Mouse (Mus musculus) neural tube, embryonic 12.5 days (tissue): ENCODE results near the gene Itpr1. TPM values are rescaled to one million over a fixed set of nuclear protein-coding genes. Genes with fewer than 3 reads are reported as not detected.

Experiments used
- ATAC-seq: fragments of 200-750 bp; cut with Nextera tagmentation; 2 replicates; pipeline ENCODE4 v1.8.0; 2017; ENCODE audit warnings: low read depth, mild to moderate bottlenecking, moderate TSS enrichment, moderate library complexity; ENCODE audit not compliant: low FRiP score
- H3K27ac ChIP-seq: fragments of 300-500 bp; sonication (generic); 2 replicates; pipeline ENCODE4 v1.5.1; 2016
- H3K27me3 ChIP-seq: fragments of 300-500 bp; sonication (generic); replicated peaks from 2 replicates; pipeline ENCODE4 v1.6.1; 2016; ENCODE audit warnings: mild to moderate bottlenecking
- H3K36me3 ChIP-seq: fragments of 300-500 bp; sonication (generic); 2 replicates; pipeline ENCODE4 v1.6.1; 2016; ENCODE audit warnings: mild to moderate bottlenecking
- H3K4me1 ChIP-seq: fragments of 300-500 bp; sonication (generic); 2 replicates; pipeline ENCODE4 v1.6.1; 2016
- H3K4me2 ChIP-seq: fragments of 300-500 bp; sonication (generic); replicated peaks from 2 replicates; pipeline ENCODE4 v1.6.1; 2016; ENCODE audit warnings: mild to moderate bottlenecking
- H3K4me3 ChIP-seq: fragments of 300-500 bp; sonication (generic); 2 replicates; pipeline ENCODE4 v1.5.1; 2016
- H3K9ac ChIP-seq: fragments of 300-500 bp; sonication (generic); 2 replicates; pipeline ENCODE4 v1.6.1; 2016; ENCODE audit warnings: mild to moderate bottlenecking
- H3K9me3 ChIP-seq: fragments of 300-500 bp; sonication (generic); 2 replicates; pipeline ENCODE4 v1.6.1; 2016; ENCODE audit warnings: mild to moderate bottlenecking
- WGBS: fragments of 180-500 bp; shearing (Covaris S2); methylation state at CpG from one replicate; pipeline ENCODE4 v1.1.7; 2016; 5-methylcytosine and 5-hydroxymethylcytosine counted together
- polyA plus RNA-seq: library from polyadenylated mRNA; unstranded; fragments of >200 nt; fragmentation: Nextera tagmentation; extraction: Ambion mirVana; gene quantifications from 2 replicates; pipeline ENCODE4 v1.2.1, GENCODE M21; 2016

The Itpr1 gene
- polyA plus RNA-seq, 1 experiment from 2014 or later = 6.9 TPM

DNA sequence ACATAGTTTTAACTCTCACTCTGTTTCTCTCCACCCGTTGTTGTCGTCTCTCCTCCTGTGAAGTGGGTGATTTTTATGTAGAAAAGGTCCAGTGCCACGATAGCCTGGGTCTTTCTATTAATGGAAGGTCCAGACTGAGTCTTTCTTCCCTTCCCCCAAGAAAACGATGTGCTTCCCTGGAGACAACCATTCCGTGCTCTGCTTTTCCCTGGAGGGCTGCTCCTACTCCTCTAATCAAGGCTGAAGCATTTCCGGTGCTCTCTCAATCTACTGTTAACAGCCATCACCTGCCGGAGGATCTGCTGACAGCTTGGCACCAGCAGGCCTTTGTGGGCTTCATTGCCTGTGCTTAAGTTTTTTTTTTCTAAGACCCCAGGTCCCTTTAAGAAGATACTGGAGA, 60.6 kb downstream of the Itpr1 start:
- no peaks in the 10 kb centered on the region; the same call in 1 of the 2 replicates for H3K4me1 ChIP-seq
- H3K4me3 ChIP-seq = no peak overlapping the region

DNA sequence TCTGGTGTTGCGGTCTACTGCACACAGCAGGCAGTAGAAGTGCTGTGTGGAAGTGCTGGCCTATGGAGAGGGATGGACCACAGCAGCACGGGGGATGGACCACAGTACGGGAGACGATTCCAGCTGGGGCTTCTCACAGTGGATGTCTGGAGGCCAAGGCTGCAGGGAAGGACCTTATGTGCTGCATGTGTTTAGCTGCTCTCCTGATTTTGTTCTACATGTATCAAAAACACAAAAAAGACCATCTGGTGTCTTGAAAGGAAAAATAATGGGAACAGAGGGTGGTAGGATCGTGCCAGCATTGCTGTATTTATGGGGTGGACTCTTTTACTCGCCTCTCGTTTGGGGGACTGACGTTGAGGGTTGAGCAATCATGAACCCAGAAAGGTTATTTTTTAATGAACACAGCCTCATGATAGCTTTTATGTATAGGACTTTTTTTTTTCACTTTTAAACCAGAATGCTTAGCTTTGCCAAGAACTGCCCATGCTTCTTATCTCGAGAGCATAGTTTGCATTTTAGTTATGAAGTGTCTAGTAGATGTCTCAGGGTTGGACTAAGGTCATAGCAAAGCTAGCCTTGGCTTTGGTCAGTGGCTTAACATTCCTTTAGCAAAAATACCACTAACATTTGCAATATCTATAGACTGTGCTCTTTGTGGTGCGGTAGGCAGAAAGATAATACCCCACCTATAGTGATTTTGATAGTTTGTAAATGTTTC, 61.6 kb downstream of the Itpr1 start:
- WGBS = 67% methylated on average over 10 of the region's 10 CpGs
- ATAC-seq = no peak
- H3K9ac ChIP-seq = no peak overlapping the region
- H3K9me3 ChIP-seq = no peaks in the 10 kb centered on the region
- H3K4me1 ChIP-seq = no peaks in the 10 kb centered on the region; the same call in 1 of the 2 replicates
- no peak overlapping the region for H3K27ac ChIP-seq
- no peaks in the 10 kb centered on the region for H3K27me3 ChIP-seq
- H3K4me2 ChIP-seq = no peak overlapping the region
- no peak overlapping the region for H3K4me3 ChIP-seq
- H3K36me3 ChIP-seq = no peaks in the 10 kb centered on the region

More for the DNA sequence above, 60.6 kb downstream of the Itpr1 start:
- Histone ChIP-seq H3K9ac (no peak overlapping the region), H3K27ac (no peak overlapping the region), H3K4me2 (no peak overlapping the region), H3K27me3 (no peaks in the 10 kb centered on the region), H3K36me3 (no peaks in the 10 kb centered on the region), H3K9me3 (no peaks in the 10 kb centered on the region)
- WGBS = 80% methylated on average over 7 of the region's 7 CpGs
- no peak for ATAC-seq

DNA sequence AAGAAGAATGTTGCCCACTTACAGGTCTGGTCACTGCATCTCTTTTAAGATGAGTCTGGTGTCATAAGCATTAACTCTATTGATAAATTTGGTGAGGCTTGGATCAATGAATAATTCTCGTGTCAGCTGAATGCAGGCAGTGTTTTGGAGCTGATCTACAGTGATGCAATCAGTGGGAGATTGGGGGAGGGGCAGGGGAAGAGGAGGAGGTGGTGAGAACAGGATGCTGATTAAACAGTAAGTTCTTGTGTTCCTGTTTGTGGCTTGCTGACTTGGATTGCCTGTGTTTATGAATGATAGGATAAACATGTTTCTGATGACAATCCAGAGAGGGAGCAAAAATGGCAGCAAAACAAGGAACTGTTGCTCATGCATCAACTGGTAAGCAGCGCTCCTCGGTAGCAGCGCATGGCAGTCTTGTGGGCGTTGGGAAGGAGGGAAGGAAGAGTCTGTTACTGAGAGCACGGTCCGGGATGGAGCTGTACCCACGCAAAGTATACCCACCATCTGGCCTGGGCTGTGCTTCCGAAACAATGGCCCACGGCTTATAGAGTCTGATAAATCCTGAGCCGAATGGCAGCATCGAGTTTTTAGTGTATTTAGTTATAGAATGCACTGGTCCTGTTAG, 64.1 kb downstream of the Itpr1 start:
- Histone ChIP-seq H3K27me3 (no peaks in the 10 kb centered on the region), H3K9ac (no peak overlapping the region), H3K36me3 (no peaks in the 10 kb centered on the region), H3K4me3 (no peak overlapping the region), H3K9me3 (no peaks in the 10 kb centered on the region), H3K4me1 (no peaks in the 10 kb centered on the region; the same call in 1 of the 2 replicates), H3K27ac (no peak overlapping the region), H3K4me2 (no peak overlapping the region)
- ATAC-seq = no peak
- 86% methylated on average over 12 of the region's 12 CpGs for WGBS

DNA sequence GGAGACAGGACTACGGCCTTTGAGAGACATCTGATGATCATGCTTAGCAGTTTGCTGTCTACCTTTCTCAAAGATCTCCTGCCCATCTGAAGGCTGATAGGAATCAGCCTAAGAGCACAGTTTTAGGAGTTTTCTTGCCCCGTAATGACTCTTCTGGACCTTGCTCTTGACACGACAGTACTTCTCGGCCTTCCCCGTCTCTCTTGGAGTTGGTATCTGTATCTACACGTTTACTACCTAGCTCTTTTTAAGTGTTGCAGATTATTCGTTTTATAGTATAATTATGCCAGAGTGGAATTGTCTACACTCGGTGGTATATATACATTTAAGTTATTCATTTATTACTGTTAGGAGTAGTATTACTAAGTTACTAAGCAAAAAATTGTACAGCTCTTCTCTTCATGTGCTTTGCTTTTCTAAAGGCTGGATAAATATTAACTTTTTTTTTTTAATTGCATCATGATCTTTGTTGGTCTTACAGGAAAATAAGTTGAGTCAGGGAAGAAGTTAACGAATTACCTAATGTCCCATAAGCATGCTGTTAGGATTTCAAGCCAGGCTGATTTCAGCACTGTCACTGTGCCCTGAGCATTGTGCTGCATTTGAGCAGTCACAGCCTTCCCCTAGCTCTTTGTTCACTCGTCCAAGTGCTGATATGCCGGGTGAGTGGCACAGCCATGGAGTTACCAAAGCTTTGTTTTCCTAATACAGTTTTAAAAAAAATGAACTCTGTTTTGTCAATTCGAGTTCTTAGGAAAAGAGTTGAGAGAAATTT, 64.9 kb downstream of the Itpr1 start:
- Histone ChIP-seq H3K9me3 (no peaks in the 10 kb centered on the region), H3K9ac (no peak overlapping the region), H3K4me1 (no peaks in the 10 kb centered on the region; the same call in 1 of the 2 replicates), H3K36me3 (no peaks in the 10 kb centered on the region), H3K4me3 (no peak overlapping the region), H3K4me2 (no peak overlapping the region), H3K27me3 (no peaks in the 10 kb centered on the region), H3K27ac (no peak overlapping the region)
- 90% methylated on average over 12 of the region's 12 CpGs for WGBS
- ATAC-seq = no peak

DNA sequence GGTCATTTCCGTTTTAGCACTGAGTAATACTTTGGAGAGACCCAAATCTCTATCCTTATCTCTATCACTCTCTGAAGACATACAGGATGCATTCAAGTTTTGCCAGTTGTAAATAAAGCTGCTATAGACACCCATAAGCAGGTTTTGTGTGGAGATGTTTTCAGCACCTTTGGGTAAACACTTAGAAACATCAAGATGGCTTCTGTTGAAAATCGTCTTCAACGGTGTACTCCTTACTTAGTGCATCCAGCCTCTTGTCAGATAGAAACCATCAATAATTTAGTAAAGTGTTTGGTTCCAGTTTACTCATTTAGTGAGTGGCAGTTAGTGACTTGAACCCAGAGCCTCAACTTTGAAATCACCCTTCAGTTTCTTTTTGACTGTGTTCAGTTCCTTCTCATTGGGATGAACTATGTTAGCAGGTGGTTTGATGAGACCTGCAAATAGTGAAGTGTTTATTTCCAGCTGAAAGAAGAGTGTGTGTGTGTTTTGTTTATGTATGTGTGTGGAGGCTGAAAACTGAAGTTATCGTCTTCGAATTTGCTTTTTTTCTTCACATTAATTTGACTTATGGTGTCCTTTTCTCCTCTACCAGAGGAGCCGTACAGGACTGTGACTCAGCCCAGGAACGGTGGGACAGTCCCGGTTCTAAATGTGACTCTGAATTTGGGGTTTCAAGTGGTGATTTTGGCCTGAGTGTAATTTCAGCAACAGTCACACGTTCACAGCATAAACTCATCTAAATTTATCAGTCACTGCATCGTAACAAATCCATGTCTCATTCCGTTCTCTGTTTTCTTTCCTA, 66.1 kb downstream of the Itpr1 start:
- 93% methylated on average over 11 of the region's 11 CpGs for WGBS
- H3K4me3 ChIP-seq = no peak overlapping the region
- H3K9me3 ChIP-seq = no peaks in the 10 kb centered on the region
- no peaks in the 10 kb centered on the region for H3K36me3 ChIP-seq
- H3K9ac ChIP-seq = no peak overlapping the region
- H3K27ac ChIP-seq = no peak overlapping the region
- no peaks in the 10 kb centered on the region; the same call in 1 of the 2 replicates for H3K4me1 ChIP-seq
- ATAC-seq = no peak
- H3K27me3 ChIP-seq = no peaks in the 10 kb centered on the region
- H3K4me2 ChIP-seq = no peak overlapping the region

DNA sequence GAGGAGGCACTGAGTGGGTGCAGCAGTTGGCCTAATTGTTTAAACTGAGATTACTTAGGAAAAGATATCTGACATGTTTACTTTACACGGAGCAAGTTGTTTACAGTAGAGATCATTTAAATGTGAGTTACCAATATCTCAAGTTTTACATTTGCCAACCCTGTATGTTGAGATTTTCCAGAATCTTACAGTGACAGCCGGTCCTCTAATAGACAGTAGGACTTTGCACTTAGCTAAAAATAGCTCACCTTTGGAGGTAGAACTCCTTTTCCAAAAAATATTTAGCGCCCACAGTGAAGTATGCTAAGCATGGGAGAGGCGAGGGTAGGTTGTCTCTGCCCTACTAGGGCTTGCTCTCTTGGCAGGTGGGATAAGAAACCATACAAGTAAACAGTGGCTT, 69.2 kb downstream of the Itpr1 start:
- Histone ChIP-seq H3K27ac (no peak overlapping the region), H3K27me3 (no peaks in the 10 kb centered on the region), H3K4me2 (no peak overlapping the region), H3K36me3 (no peaks in the 10 kb centered on the region), H3K9ac (no peak overlapping the region), H3K4me1 (no peaks in the 10 kb centered on the region), H3K4me3 (no peak overlapping the region), H3K9me3 (no peaks in the 10 kb centered on the region)
- WGBS = 92% methylated on average over 4 of the region's 4 CpGs
- ATAC-seq = no peak

DNA sequence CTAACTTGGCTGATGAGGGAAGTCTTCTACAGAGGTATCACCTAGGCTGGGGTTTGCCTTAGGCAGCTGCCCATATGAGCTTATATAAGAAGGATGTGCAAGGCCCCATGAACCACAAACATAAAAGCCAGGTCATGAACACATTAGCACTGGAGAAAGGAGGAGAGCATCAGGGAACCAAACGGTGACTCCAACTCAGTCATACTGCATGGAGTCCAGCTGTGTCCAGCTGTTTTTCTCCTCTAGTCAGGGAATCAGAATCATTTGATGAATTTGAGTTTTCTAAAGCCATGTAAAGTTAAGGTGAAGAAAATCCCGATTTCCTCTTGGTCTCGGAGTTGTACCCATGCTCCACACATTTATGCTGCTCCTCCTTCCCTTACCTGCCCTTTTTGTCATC, 69.7 kb downstream of the Itpr1 start:
- WGBS = 90% methylated on average over 3 of the region's 3 CpGs
- Histone ChIP-seq H3K4me2 (no peak overlapping the region), H3K36me3 (no peaks in the 10 kb centered on the region), H3K27ac (no peak overlapping the region), H3K27me3 (no peaks in the 10 kb centered on the region), H3K4me1 (no peaks in the 10 kb centered on the region), H3K9me3 (no peaks in the 10 kb centered on the region), H3K9ac (no peak overlapping the region), H3K4me3 (no peak overlapping the region)
- no peak for ATAC-seq

DNA sequence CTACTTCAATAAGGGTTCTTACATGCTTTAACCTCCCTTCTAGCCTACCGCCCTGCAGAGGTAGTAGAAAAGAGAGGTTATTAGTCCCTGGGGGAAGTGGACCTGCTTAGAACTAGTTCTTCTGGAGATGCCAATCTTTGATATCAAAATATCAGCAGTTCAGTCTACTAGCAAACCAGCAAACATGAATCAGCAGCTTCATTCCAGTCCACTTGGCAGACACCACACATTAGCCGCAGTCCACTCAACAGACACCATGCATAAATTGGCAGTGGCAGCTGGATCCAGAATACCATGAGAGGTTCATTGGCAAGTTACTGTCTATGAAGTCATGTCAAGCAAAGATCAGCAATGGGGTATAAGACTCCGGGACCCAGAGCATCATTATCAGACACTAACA, 71.8 kb downstream of the Itpr1 start:
- Histone ChIP-seq H3K4me1 (no peaks in the 10 kb centered on the region), H3K36me3 (no peaks in the 10 kb centered on the region), H3K27ac (no peak overlapping the region), H3K9ac (no peak overlapping the region), H3K27me3 (no peaks in the 10 kb centered on the region), H3K4me2 (no peak overlapping the region), H3K9me3 (no peaks in the 10 kb centered on the region), H3K4me3 (no peak overlapping the region)
- 98% methylated on average over 3 of the region's 3 CpGs for whole genome bisulfite sequencing
- ATAC-seq = no peak

DNA sequence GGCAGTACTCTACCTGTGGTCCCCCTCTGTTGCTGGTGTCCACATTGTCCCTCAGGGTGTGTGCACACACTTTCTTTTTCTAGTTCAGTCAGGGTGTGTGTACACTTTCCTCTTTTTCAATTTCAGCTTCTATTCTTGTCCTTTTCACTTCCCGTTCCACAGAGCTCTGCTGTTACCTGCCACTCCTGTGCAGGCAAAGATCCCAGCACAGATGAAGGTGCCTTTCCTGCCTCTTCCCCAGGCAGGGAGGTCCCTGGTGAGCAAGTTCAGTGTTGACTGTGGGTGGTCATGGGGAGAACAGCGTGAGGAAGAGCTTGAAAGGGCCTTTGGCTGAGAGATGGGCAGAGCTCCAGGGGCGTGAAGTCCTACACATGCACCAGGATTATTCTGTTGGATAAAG, 76.1 kb downstream of the Itpr1 start:
- no peaks in the 10 kb centered on the region for H3K9me3 ChIP-seq
- no peaks in the 10 kb centered on the region for H3K36me3 ChIP-seq
- H3K27me3 ChIP-seq = no peaks in the 10 kb centered on the region
- no peak overlapping the region for H3K9ac ChIP-seq
- H3K4me1 ChIP-seq = no peaks in the 10 kb centered on the region
- WGBS = 88% methylated on average over 3 of the region's 3 CpGs
- H3K4me3 ChIP-seq = no peak overlapping the region
- no peak overlapping the region for H3K4me2 ChIP-seq
- no peak for ATAC-seq
- no peak overlapping the region for H3K27ac ChIP-seq

DNA sequence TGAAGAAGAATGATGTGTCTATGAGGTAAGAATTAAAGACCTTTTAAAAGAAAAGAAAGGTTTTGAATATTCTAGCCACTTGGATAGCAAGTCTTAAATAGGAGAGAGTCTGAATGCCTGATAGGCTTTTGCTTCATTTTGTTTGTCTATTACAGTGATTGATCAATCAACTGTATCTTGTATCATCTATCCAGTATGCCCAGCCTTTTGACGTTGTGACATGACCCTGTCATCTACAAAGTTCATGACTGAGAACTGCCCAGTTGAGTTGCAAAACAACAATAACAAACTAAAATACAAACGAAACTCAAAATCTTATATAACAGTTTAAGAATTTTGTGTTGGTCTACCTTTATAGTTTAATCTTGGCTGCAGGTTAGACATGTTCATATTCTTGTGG, 78.1 kb downstream of the Itpr1 start:
- Histone ChIP-seq H3K4me2 (no peak overlapping the region), H3K27ac (no peak overlapping the region), H3K4me1 (no peaks in the 10 kb centered on the region), H3K9ac (no peak overlapping the region), H3K9me3 (no peaks in the 10 kb centered on the region), H3K27me3 (no peaks in the 10 kb centered on the region), H3K36me3 (no peaks in the 10 kb centered on the region), H3K4me3 (no peak overlapping the region)
- 90% methylated on average over 2 of the region's 2 CpGs for WGBS
- ATAC-seq = no peak

DNA sequence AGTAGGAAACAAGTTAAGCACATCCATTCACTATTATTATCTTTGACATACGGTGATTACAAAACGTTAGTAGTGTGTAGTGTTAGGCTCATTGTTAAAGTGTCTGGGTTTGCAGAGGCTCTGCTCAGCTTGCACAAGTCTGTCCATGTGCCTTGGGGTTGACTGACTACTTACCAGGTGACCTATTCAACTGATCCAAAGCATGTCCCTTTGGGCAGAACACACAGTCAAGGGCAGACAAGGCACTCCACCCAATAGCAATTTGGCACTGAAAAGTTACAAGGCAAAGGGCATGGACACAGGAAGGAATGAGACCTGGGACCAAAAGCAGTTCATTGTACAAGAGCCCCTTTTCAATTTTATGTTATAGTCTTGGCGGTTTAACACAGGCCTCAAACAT, 78.7 kb downstream of the Itpr1 start:
- Histone ChIP-seq H3K27me3 (no peaks in the 10 kb centered on the region), H3K9me3 (no peaks in the 10 kb centered on the region), H3K4me3 (no peak overlapping the region), H3K4me2 (no peak overlapping the region), H3K27ac (no peak overlapping the region), H3K4me1 (no peaks in the 10 kb centered on the region), H3K36me3 (no peaks in the 10 kb centered on the region), H3K9ac (no peak overlapping the region)
- no peak for ATAC-seq
- WGBS = 87% methylated on average over 3 of the region's 3 CpGs

DNA sequence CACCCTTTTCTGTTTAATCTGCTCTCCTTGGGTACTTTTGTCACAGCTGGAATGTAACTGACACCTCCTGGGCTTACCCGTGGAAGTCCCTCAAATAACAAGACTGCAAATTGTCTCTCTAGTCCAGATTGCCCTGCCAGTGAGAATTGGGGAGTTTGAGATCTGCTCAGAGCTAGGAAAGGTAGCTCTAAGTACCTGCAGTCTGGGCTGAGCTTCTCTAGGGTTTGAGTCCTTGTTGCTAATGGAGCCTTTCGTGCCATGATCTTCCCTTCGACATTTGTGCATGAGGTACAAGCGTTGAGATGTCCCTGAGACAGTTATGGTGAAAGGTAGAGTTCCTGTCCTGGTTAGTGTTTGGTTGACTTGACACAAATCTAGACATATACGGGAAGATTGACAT, 89.0 kb downstream of the Itpr1 start:
- Histone ChIP-seq H3K9me3 (no peaks in the 10 kb centered on the region), H3K27ac (no peak overlapping the region), H3K27me3 (no peaks in the 10 kb centered on the region), H3K4me3 (no peak overlapping the region), H3K9ac (no peak overlapping the region), H3K4me1 (no peaks in the 10 kb centered on the region), H3K36me3 (no peaks in the 10 kb centered on the region), H3K4me2 (no peak overlapping the region)
- ATAC-seq = no peak
- 80% methylated on average over 5 of the region's 5 CpGs for WGBS
